Mouse (Mus musculus) E14TG2a.4 (cell line): Measurements from ENCODE around the gene Olfr839-ps1.

Experiments
- CTCF ChIP-seq: conservative IDR thresholded peaks from 2 replicates; pipeline ENCODE4 v1.5.1; 2014; ENCODE audit warnings: low read length
- NANOG ChIP-seq: IDR thresholded peaks from 2 replicates; pipeline ENCODE4 v1.6.1; 2014; ENCODE audit warnings: borderline replicate concordance, low read length, mixed read lengths

- TF ChIP-seq CTCF (no peak), NANOG (no peak)
Measured at GRCm38 (mm10) chr9:19136017-19136416, 41.1 kb downstream of the Olfr839-ps1 start, which contains the start of gene Olfr837.
